Mouse (Mus musculus): ENCODE results near the gene Rassf4. TPM values are rescaled to one million over a fixed set of nuclear protein-coding genes. Genes with fewer than 3 reads are reported as not detected.

The Rassf4 gene
- total RNA-seq, 2 experiments from 2014 or later = 4.5 to 5.7 TPM

DNA sequence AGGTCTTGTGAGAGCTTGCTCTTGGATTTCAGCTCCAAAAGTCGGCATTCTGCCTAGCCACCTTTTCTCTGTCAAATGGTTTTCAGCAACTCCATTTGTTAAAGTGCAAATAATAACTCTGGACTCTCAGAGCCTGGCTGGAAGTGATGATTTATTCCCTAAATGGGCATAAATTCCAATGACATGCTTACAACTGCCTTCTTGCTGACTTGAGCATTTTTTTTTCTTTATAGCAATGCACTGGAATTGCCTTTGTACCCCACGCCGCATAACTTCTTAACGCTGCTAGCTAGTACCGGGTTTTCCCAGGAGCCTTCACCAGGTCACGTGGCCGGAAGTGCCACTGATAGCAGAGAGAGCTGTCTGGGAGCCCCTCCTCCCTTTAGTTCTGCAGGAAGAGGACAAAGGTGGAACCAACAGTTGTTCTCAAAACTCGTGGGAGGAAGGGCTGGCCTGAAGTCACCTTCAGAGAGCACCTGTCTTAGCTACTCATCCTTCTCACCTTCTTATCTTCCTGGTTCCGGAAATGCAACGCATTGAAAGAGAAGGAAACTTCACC, 2.7 kb upstream of the Rassf4 start:
- intact Hi-C loops (cut with DNase I) = no loop called here
- DNase-seq (ENCODE audit: extremely low spot score in 1 of 2, low spot score in 2 of 2) = peak in 1 of 2 experiments; percentile 20

DNA sequence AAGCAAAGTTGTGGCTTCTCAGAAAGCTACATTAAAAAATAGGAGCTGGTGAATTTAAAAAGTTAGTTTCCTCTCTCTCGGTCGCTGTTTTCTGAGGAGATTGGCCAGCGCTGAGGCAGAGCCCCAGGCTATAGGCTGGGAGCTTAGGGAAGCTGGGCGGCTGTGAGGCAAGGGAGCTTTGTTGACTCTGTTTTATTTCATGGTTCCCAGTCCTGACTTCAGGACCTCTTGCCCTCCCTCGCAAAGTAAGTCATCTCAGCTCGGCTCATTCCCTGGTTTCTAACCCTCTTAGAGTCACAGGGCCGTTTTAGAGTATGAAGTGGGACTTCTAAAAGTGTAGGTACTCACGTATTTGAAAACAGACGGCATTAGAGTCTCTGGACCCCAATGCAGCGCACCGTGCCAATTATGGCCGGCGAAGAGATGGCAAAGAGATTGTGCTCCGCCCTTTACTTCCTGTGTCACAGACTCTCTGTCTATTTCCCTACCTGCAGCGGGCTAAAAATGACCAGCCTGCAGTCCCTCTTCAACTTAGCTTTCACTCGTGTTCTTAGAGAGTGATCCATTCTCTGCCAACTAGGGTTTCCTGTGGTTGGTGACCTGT, 633 bp upstream of the Rassf4 start:
- intact Hi-C loops (cut with DNase I) = no loop called here
- DNase-seq (ENCODE audit: extremely low spot score in 1 of 2, low spot score in 2 of 2) = peak in 1 of 2 experiments; percentile 15

DNA sequence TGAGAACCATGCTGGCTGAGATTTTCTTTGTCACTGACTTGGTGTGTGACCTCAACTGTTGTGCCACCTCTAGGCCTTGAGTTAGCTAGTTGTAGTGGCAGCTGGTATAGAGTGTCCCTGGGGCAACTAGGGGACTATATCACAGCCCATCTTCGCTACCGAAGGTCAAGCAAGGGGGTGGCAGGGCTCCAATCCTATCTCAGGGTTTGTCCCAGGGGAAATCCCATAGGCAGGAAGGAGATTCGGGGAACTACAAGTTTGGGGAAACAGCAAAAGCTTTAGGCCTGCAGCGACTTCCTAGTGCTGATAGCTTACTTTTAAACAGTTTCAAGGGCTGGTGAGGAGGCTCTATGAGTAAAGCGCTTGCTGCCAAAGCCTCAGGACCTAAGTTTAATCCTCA, 1.4 kb downstream of the Rassf4 start:
- DNase-seq (ENCODE audit: extremely low spot score in 1 of 2, low spot score in 2 of 2) = no peak
- intact Hi-C loops (cut with DNase I) = no loop called here

DNA sequence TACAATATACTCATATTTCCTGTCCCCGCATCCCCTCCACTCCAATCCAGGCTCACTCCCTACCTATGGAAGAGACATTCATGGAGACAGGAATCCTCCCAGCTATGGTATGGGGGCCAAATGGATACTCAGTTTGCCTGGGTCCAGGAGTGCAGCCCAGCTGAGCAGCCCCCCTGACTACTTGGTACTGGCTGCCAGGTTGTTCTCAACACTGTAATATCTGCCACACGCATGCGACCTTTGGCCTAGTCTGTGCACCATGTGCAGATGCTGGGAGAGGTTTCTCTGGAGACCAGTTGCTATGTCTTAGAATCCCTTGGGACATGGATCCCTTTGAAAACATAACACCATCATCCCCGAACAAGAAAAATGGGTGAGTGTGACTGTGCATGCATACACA, 2.0 kb downstream of the Rassf4 start:
- intact Hi-C loops (cut with DNase I) = no loop called here
- DNase-seq (ENCODE audit: extremely low spot score in 1 of 2, low spot score in 2 of 2) = no peak

DNA sequence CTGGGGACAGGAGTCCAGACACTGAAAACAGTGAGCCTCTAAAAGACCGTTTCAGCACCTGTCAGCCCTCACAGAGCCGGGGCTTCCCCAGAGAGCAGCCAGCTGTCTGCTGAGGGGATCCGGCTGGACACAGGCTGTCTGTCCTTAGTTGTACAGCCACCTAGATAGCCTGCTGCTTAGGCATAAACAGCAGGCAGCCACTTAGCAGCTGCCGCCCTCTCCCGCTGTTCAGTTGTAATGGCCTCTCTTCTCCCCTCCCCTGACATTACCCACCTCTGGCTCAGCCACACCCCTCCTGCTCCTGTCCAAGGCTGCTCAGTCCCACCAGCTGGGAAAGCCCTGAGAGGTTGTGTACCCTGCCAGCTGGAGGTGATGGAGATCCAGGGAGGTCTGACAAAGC, 2.7 kb downstream of the Rassf4 start:
- intact Hi-C loops (cut with DNase I) = no loop called here
- DNase-seq (ENCODE audit: extremely low spot score in 1 of 2, low spot score in 2 of 2) = no peak

DNA sequence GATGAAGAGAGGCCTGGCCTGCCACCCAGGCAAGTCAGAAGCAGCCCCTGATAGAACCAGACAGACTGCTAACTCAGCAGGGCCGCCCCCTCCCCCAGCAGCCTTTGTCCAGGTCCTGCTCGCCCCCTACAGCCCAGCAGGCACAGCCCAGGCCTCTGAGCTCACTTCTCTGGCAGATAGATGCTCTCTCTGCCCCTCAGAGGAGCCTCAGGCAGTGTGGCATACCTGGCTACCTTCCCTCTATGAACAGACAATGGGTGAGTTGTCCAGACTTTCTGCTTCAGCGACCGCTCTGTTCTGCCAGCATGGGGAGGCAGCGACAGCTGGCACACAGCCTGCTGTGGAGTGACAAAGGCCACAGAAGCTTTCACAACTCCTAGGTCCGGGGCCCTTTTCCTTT, 3.6 kb downstream of the Rassf4 start:
- intact Hi-C loops (cut with DNase I) = no loop called here

DNA sequence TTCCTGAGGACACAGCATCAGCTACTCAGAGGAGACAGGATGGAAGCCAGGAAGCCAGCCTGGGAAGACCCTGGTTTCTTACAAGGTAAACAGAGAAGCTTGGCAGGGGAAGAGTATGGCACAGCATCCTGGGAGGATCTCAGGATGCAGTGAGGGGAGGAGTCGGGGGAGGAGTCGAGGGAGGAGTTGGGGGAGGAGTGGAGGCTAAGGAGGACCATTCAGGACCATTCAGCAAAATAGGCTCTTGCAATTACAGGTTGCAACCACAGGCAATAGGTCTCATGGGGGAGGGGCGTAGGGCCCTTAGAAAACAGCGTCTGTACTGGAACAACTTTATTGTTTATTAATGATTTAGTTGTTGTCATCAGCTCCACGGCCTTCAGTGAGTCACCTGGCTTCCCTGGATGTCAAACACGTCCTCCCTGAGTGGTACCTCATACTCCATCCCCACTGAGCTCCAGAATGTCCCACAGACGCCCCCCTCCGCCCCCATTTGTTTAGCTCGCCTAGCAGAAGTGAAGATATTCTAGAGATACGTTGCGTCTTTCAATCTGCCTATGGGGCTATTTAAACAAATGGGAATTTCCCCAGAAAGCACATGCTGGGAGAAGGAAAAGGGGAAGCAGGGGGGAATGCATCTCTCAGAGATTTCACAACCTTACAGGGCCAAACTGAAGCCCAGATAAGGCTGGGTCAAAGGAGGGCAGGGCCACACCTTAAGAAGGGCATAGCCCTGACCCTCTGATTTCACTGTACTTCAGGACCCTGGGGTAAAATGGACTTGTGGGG, 4.9 kb downstream of the Rassf4 start:
- intact Hi-C loops (cut with DNase I) = no loop called here
- no peak for DNase-seq (ENCODE audit: extremely low spot score in 1 of 2, low spot score in 2 of 2)

More for the DNA sequence above, 3.6 kb downstream of the Rassf4 start:
- DNase-seq (ENCODE audit: extremely low spot score in 1 of 2, low spot score in 2 of 2) = no peak

DNA sequence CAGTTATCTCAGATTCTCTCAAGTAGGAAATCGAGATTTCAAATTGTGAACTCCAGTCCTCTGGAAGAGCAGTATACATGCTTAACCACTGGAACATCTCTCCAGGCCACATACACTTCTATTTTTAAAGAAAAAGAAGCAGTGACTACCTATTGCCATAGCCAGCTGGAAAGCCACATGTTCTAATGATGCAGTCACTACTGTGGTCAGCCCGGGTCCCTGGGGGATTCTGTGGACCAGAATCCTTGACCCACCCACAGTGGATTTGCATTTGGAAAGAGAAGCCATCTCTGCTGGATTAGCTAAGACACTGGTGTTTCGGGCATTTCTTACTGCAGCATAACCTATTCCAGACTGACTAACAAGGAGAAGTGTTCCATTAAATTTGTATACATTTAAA, 6.4 kb downstream of the Rassf4 start:
- intact Hi-C loops (cut with DNase I) = no loop called here
- no peak for DNase-seq (ENCODE audit: extremely low spot score in 1 of 2, low spot score in 2 of 2)

DNA sequence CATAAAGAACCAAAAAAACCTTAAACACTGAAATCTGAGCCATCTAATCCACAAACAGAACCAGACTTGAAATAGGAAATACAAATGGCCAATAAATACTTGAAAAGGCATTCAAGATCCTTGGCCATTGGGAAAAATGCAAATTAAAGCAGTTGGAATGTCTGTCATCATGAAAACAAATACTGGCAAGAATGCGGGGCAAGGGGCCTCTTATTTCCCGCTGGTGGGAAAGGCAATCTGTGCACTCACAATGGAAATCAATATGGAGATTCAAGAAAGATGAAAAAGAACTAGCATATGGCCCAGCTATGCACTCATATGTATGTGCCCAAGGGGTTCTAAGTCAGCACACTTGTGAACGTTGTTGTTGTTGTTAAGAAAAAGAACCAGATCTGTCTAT, 6.9 kb downstream of the Rassf4 start:
- intact Hi-C loops (cut with DNase I) = no loop called here
- DNase-seq (ENCODE audit: extremely low spot score in 1 of 2, low spot score in 2 of 2) = no peak

DNA sequence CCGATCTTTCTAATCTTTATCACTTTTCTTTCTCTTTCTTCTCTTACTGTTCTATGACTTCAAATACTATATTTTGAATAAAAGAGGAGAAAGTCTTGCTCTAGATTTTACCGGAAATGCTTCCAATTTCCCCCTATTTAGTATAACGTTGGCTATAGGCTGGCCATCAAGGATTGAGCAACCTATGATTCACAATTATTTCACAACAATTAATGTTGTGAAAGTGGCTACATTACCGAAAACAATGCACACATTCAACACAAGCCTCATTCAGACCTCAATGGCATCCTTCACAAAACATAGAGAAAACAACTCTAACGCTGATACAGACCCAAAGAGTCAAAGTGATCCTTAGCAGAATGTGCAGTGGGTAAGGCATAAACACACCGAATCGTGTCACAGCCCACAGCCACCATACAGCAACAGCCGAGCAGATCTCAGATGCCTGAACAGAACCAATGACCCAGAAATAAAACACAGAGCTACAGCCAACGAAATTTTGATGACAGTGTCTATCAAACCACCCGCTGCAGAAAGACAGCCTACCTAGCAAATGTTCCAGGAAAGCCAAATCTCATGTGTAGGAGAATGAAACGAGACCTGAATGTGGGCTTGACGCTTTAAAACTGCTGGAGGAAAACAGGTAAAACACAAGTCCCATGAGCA, 7.5 kb downstream of the Rassf4 start:
- DNase-seq (ENCODE audit: extremely low spot score in 1 of 2, low spot score in 2 of 2) = no peak

DNA sequence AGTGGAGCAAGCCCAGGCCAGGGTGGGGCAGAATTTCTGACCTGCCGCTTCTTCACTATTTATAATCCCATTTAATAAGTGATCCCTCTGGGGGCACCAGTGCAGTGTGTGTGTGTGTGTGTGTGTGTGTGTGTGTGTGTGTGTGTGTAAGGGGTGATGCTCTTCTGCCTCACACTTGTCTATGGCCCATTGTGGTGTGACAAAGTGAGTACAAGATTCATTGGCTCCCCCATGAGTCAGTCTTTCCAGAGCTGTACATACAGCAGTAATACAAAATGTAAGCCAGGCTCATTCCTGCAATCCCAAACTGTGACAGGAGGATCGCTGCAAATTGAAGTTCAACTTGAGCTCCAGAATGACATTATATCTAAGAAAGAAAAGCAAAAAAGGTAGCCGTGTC, 8.9 kb downstream of the Rassf4 start:
- no peak for DNase-seq (ENCODE audit: extremely low spot score in 1 of 2, low spot score in 2 of 2)
- intact Hi-C loops (cut with DNase I) = no loop called here

More for the DNA sequence above, 7.5 kb downstream of the Rassf4 start:
- intact Hi-C loops (cut with DNase I) = no loop called here

DNA sequence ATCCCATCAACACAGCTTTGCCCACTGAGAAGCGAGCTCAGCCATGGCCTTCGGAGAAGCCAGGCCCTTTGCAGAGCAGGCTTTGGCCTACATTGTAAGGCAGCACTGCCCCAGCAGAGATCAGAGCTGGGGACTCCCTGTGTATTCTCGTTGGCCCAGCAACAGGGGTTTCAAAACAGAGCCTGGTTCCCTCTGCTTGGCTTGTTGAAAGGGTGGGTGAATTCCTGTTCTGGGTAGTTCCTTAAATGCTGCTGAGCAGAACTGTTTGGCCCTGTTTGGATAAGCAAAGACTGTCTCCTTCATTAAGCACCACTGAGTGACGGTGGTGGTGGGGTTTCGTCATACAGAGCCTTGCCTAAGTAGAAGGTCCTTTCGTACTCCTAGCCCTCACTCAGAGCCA, 9.7 kb downstream of the Rassf4 start:
- DNase-seq (ENCODE audit: extremely low spot score in 1 of 2, low spot score in 2 of 2) = no peak
- intact Hi-C loops (cut with DNase I) = no loop called here

DNA sequence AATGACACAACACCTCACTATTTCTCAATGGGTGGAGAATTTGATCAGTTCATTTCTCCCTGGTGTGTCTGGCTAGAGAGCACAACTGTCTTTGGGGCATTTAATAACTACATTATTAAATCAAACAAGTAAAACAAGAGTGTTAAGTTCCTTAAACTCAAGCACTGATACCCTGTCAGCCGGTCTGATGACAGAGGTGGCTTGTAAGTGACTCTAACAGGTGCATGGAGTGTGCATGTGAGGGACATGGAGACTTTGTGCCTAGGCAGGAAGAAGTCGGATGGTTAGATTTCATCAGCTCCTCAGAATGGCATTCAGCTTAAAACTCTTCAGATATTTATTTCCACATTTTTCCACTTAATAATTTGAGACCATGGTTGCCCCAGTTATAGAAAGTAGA, 10.4 kb downstream of the Rassf4 start:
- intact Hi-C loops (cut with DNase I) = no loop called here
- DNase-seq (ENCODE audit: extremely low spot score in 1 of 2, low spot score in 2 of 2) = no peak

DNA sequence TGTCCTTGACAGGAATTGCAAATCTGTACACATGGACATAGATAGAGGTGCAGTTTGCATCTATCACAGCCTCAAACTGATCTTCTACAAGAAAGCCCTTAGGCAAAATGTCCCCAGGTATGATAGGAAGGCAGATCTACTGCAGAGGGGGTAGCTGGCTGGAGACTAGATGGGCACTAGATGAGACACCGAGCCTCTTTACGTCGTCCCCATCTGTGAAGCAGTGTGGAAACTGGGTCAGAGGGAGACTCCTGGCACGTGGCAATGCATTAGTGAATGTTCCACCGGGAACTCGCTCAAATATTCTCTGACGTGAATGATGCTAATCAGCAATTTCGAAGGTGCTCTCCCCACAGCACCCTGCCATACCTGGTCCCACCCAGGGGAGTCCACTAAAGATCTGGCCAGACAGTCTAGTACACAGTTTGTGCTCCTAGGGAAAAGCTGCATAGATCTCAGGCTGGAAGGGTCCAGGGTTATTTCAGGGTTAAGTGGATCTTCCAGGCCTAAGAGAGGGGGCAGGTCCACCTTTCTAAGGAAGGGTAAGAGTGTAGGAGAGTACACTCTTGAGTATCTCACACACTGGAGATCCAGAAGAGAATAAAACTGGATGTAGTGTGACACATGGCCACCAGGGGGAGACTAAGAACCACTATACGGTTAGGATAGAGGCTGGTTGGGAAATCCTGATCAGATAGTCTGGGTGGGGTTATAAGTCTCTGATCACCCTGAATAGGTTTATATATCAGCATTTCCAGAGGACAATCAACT, 19.9 kb downstream of the Rassf4 start:
- intact Hi-C loops (cut with DNase I) = loop anchor here (5.0 to 10.0 kb wide), 3 partner anchors 113 to 1173 kb away; partner anchors contain the start of gene Cxcl12
- DNase-seq (ENCODE audit: extremely low spot score in 1 of 2, low spot score in 2 of 2) = peak; percentile 52 to 60

DNA sequence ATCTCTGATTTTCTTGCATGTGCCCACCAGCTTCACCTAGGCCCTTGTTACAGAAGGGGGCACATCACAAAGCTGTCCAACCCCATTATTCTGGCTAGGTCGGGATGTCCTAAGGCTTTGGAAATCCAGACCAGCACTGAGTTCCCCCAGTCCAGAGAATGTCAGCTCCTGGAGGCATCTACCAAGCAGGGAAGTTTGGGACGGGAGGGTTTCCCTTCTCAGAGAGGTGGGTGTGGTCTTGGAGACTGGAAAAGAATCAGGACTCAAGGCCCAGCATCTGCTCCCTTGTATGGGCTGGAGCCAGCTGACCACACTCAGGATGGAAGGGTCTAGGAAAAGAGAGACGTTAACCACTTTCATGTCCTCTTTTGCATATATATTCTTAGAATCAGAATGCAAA, 20.6 kb downstream of the Rassf4 start:
- DNase-seq (ENCODE audit: extremely low spot score in 1 of 2, low spot score in 2 of 2) = no peak
- intact Hi-C loops (cut with DNase I) = loop anchor here (5.0 to 10.0 kb wide), 3 partner anchors 114 to 1174 kb away; partner anchors contain the start of gene Cxcl12

DNA sequence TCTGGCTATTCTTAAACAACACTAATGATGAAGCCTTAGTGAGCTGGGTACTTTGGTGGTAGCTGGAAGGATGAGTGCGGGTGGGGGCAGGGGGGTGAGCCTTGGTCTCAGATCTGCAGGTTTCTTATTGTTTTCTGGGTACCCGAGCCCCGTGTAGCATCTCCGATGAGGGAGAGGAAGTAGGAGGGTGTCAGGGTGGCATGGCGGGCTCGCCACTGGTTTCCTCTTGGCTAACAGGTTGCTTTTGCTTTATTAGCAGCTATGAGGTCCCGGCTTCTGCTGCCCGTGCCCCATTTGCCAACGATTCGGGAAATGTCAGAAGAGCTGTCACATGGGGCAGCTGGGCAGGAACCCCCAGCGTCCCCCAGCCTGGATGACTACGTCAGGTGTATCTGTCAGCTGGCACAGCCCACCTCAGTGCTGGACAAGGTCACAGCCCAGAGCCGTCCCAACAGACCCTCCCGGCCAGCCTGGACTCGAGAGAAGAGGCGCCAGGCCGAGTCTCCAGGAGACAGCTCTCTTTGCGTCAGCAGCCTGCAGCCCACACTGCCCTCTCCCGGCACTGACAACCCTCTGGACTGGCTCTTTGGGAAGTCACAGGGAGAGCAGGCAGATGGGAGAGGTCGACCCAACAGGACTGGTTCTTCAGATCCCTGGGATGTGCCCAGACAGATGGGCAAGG, 22.2 kb downstream of the Rassf4 start:
- peak in 1 of 2 experiments; percentile 70 for DNase-seq (ENCODE audit: extremely low spot score in 1 of 2, low spot score in 2 of 2)
- intact Hi-C loops (cut with DNase I) = loop anchor here (5.0 to 10.0 kb wide), 3 partner anchors 116 to 1176 kb away; partner anchors contain the start of gene Cxcl12

DNA sequence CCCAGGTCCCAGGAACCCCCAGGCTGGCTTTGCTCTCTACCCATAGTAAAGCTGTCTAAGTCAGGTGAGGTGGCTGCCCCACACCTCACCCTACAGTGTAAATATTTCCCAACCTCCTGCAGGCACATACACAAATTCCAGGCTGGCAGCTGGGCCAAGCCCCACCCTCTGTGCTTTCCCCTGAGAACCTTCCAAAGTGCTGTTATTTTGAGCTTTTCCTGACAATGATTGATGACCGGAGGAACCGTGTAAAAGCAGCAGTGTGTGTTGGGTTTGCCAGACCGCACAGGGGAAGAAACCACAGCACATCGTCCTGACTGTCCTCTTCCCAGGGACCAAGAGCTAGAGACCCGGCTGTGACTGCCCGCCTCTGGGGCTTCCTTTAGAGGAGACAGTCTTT, 23.3 kb downstream of the Rassf4 start, which contains the start of gene Depp1:
Depp1 (plus strand) TSS at position 204 of the 400 bp plus-strand sequence.
- DNase-seq (ENCODE audit: extremely low spot score in 1 of 2, low spot score in 2 of 2) = no peak
- intact Hi-C loops (cut with DNase I) = loop anchor here (5.0 to 10.0 kb wide), 3 partner anchors 117 to 1177 kb away; partner anchors contain the start of gene Cxcl12

DNA sequence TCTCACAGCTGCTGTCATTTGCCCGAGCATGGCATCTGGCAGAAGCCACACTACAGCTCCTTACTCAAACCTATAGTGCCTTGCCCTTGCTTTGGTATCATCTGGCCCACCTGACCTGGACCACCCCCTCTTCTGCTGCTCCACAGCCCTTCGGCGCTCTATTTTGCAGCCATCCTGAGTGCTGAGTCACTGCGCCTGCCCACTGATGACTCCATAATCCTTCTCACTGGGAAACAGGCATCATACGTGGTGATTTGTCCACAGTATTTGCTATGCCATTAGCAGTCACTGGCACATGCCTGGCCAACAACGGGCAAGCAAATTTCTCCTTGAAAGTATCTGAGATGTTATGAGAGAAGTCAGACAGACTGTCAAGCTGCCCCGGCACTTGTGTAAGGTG, 23.9 kb downstream of the Rassf4 start:
- DNase-seq (ENCODE audit: extremely low spot score in 1 of 2, low spot score in 2 of 2) = no peak
- intact Hi-C loops (cut with DNase I) = loop anchor here (5.0 to 10.0 kb wide), 3 partner anchors 117 to 1177 kb away; partner anchors contain the start of gene Cxcl12
